Mouse (Mus musculus): Measurements from ENCODE around the gene Gm10273.

The Gm10273 gene

DNA sequence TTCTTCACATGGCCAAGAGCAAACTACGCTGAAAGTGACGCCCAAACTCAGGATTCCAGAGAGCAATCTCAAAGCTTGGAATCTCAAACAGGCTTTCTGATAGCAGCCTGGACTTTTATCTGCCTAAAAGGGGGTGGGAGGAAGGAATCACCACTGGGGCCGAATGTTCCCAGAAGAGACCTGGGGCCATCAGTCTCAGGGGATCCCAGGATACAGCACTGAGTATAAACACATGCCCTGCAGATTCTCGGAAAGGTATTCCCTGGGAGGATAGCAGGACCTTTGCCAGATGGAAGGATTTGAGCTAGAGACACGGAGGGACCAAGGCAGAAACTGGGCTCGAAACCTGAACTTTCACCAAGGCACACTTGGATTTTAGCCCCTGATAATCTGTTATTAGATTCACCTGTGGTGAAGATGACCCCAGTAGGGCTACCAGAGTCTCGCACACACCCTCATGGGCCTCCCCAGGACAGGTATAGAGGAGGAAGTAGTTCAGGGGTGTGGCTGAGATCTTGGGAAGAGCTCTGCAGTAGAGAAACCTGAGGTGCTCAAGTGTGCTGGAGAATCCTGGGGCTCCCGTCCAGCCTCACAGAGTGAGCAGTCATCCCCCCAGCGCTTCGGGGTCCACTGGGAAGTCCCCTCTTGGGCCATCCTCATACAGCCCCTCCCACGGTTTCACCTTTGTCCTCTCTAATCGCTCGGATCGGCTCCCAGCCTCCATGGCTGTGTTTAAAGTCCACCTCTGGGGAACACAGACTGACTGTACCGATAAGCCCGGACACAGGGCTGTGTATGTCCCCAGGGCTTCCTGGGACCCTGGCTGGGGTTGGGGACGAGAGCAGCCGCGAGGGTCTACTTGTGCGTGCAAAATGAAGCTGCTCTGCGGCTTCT, 7.7 kb downstream of the Gm10273 start, which contains the start of gene Pla2g12b:
Gene Pla2g12b (plus strand): TSS at position 762 of the 894 bp plus-strand sequence.
- no peak for DNase-seq (ENCODE audit: low read depth, low spot score)

DNA sequence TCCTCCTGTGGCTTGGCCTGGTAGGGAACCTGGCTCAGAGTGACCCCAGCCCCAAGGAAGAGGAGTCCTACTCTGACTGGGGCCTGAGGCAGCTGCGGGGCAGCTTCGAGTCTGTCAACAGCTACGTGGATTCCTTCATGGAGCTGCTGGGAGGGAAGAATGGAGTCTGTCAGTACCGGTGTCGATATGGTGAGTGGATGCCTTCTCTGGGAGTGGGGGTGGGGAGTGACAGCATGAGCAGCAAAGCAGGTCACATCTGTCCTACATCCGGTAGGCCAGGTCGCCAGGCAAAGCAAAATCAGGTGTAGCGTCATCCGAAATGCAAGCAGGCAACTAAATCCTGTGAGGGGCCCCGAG, 8.3 kb downstream of the Gm10273 start:
- no peak for DNase-seq (ENCODE audit: low read depth, low spot score)

DNA sequence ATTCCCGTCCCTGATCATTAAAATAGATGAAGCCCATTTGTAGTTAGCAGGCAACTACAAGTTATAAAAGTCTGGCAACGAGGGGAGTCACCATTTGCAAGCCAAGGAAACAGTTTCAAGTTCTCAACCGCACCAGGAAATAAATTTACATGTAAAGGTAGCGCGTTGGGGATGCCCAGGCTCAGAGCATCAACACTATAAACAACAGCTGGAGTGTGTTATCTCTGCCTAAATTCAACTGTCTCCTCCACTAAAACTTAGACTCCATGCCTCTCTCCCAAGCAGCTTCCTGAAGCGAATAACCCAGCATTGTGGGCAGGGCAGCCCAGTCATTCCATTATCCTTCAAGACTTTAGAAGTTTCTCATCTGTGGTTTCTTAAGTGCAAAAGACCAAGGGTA, 13.1 kb downstream of the Gm10273 start:
- no peak for DNase-seq (ENCODE audit: low read depth, low spot score)

DNA sequence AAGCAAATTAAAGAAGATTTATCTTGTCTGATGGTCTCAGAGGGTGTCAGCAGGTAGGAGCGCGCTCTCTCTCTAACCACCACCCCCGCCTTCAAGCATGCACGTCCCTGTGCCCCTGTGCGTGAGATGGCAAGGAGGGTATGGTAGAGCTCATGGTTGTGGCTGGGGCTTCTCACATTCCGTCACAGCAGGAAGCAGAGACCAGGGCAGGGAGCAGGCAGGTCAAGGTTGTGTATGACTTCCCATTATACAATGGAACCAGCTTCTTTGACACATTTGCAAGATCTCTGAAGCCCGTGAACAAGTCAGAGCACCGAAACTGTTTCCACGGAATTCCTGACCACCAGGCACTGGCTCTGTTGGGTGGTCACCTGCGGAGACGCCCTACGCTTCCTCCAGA, 14.8 kb downstream of the Gm10273 start:
- no peak for DNase-seq (ENCODE audit: low read depth, low spot score)

DNA sequence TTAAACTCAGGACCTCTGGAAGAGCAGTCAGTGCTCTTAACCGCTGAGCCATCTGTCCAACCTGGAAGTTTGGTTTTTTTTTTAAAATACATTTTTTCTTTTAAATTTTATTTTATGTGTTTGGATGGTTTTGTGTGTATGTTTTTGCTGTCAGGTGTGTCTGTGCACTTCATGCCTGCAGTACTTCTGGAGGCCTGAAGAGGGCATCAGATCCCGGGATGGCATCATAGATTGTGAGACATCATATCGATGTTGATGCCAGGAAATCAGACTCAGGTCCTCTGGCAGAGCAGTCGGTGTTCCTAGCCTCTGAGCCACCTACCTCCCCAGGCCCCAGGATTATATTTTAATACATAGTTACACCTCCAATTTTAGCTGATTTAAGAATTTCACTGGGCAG, 18.3 kb downstream of the Gm10273 start:
- DNase-seq (ENCODE audit: low read depth, low spot score): no peak

DNA sequence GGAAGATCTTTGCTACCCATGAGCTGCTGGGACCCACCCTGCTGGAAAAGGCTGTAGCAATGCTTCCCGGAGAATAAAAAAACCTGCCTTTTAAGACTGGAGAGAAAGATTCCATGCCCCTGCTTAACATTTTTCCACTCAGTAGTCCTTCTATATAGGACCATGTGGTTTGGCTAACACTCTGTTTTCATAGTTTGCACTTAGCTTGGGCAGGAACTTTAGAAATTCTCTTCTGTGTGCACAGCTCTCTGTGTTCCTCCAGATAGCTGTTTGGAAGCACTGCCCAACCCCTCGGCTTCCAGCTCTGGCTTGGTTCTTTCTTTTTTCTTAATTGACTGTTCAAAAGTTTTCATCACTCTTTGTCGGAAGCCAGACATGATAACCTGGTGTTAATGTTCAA, 21.2 kb downstream of the Gm10273 start:
- no peak for DNase-seq (ENCODE audit: low read depth, low spot score)

DNA sequence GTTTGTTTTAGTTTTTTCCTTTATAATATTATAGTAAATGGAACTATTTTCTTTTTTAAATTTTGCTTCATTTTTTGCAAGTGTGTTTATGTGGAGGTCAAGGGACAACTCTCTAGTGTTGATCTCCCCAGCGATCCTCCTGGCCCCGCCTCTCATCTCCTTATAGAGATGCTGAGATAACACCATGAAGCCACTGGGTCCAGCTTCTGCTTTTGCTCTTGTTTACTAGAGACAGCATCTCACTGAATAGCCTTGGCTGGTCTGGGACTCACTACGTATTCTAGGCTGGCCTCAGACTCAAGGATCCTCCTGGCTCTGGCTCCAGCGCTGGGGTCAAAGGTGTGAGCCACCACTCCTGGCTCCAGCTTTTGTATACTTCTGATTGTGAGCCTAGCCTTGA, 24.1 kb downstream of the Gm10273 start:
- DNase-seq (ENCODE audit: low read depth, low spot score): no peak

DNA sequence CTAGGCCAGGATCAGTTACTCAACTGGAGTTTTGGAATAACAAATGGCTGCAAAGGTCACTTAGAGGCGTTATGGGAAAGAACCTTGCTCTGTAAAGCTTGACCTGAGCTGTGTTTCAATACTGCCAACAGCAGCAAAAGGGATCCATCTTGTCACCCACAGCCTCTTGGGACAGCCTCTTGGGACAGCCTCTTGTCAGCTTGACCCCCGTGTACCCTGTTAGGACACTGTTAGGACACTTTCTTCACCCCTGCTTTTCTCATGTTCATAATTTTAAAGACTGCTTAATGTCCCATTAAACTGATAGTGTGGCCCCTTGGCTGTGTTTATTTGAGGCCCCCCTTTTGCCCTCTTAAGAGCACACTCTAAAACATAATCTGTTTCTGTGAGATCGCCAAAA, 29.0 kb downstream of the Gm10273 start:
- no peak for DNase-seq (ENCODE audit: low read depth, low spot score)

DNA sequence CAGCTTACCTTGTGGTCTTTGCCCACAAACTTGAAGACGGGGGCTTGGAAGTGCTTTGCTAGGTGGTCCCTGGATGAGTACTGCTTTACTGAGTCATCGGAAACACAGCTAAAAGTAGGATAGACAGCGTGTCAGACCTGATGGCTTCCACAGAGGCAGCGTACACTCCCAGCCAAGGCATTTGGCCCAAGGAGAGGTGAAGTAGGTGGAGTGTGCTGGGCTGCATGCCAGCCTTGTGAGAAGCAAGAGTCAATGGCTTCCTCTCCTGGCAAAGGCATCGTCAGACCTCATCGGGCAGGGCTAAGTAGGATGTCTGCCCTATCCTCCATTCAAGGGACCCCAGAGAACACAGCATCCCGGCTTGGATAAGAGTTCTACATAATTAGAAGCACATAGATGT, 29.9 kb downstream of the Gm10273 start:
- DNase-seq (ENCODE audit: low read depth, low spot score): no peak

DNA sequence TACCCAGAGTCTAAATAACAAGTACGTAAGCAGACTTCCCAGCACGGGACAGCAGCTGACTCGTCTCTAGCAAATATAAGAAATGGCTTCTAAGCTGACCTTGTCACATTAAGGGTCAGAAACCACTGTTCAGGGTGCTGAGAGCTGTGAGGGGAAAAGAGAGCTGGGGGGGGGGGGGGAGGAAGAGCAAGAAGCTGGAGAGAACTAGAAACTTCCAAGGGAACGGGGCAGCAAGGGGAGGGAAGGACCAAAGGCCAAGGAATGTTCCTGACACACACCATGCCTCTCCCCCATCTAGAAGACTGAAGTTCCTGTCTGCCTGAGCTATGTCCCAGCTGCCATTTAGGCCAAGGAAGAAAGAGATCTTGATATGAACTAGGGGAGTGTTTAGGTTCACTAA, 30.9 kb downstream of the Gm10273 start:
- no peak for DNase-seq (ENCODE audit: low read depth, low spot score)

DNA sequence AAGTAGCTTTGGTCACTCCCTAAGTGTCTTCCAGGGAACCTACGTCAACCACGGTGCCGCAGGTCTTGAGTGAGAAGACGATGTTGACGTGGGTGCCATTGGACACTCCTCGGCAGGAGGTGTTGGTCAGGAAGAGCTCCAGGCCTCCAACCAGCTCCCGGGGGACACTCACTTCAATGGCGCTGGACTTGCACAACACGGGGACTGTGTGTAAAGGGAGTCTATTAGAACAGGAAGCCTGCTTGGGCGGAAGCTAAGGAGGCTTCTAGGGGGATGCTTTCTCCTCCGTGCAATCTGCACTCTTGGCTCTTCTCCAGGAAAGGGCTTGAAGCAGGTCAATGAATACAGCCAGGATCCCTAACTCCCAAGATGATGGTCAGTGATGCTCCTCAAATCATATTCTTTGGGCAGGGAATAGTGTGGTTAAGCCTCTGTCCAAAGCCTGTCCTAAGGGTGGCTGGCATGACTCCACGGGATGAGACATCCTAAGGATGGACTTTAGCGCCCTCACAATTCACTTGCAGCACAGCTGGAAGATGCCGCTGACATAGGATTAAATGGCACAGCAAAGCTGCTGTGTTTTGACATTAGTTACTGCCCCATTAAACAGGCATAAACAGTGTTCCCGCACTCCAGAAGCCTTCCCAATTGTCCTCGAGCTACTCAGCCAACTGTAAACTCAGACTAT, 34.2 kb downstream of the Gm10273 start:
- no peak for DNase-seq (ENCODE audit: low read depth, low spot score)

DNA sequence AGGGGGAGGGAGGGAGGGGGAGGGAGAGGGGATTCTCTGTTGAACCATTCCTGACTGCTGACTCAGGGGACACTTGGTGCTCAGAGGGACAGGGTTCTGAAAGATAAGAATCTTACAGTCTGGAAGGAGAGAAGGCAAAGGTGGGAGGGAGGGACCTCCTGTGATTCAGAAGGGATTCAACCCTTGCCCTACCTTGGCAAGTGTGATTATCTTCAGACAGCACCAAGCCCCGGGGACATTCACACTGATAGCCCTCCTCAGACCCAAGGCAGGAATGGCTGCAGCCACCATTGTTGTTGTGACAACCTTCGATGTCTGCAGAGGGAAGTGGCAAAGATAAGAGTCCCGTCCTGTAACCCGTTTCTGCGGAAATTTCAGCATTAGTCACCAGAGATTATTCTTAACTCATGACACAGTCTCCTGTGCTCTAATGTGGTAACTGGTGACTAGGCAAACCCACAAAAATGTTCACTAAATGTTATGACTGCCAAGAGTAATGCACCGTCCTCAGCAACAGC, 35.3 kb downstream of the Gm10273 start:
- DNase-seq (ENCODE audit: low read depth, low spot score): no peak

DNA sequence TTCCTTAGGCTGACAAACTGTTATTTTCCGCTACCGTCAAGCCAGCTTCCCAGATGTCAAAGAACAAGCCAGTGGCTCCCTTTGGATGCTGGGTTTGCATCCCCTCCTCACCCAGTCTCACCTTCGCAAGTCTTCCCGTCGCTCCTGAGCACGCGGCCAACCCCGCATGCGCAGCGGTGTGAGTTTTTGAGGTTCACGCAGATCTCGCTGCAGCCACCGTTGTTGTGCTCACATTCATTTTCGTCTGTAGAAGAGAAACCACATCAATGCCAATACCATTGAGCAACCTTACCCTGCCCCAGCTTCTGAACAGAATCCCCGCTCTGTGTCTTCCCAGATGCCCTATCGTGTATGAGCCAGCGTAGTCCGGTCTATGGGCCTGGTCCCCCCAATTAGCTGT, 40.3 kb downstream of the Gm10273 start:
- DNase-seq (ENCODE audit: low read depth, low spot score): no peak

DNA sequence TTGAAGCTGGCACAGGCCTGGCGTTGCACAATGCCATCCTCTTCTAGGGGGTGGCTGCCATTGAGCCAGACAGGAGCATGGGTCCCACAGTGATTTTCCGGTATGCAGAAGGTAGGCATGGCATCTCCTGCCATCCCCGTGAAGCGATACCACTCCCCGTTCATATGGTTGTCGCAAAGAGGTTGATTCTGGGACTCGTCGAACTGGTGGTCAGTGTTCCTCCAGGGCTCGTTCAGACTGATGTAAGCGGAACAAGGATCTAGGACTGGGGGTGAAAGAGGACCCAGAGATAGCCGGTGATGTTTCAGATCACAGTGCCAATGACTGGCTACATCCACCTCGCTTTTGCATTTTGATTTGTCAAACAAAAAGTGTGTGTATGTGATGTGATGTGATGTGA, 43.2 kb downstream of the Gm10273 start:
- DNase-seq (ENCODE audit: low read depth, low spot score): no peak

DNA sequence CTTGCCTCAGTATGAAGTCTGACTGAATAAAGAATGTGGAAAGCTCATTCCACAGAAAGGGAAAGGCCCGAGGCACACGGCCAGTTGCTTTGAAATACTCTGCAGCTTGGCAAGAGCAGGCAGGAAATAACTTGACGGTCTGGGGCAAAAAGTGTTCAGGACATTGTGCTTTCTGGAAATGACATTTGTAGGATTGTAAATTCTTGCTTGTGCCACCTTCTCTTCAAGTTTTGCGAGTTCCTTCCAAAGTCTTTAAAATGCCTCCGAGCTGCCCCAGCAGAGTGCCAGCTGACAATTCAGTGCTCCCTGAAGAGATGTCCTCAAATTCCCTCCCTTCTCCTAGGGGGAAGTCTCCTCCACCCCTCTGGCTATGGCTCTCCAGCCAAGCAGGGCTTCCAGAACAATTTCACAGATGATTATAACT, 44.1 kb downstream of the Gm10273 start:
- DNase-seq (ENCODE audit: low read depth, low spot score): no peak

DNA sequence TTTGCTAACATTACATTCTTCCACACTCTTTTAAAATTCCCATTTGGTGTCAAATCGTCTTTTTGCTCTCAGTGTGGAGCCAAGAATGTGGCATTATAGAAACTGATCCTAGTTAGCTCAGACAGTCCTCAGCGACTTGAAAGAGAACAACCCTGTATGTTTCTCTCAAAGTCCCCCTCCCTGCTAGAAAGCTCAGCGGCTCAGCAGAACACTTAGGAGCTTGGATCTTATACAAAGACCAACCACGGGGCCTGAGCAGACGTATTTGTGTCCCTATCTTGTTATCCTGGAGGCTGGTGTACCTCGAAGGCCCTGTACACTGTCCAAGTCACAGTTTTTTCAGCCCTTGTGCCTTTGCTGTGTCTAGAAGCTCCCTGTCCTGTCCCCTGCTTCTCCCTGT, 44.7 kb downstream of the Gm10273 start:
- no peak for DNase-seq (ENCODE audit: low read depth, low spot score)

DNA sequence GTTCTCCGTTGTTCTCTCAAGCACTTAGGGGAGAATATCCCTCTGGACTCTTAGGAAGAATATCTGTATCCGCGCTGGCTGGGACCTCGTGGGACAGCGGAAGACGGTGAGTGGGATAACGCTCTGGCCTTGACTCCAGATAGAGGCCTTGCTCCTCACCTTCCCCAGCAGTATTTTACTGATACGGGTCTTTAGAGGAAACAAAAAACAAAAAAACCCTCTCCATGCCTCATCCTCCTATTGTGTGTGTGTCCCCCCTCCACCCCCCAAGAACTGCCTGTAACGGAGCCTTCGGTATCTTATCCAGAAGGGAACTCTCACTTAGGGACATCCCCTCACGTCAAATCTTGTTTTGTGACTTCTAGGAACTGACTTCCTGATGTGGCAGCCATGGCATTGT, 46.3 kb downstream of the Gm10273 start, which contains the start of gene Oit3:
Gene Oit3 (minus strand): TSS at position 44 of the 400 bp plus-strand sequence.
- DNase-seq (ENCODE audit: low read depth, low spot score): no peak

DNA sequence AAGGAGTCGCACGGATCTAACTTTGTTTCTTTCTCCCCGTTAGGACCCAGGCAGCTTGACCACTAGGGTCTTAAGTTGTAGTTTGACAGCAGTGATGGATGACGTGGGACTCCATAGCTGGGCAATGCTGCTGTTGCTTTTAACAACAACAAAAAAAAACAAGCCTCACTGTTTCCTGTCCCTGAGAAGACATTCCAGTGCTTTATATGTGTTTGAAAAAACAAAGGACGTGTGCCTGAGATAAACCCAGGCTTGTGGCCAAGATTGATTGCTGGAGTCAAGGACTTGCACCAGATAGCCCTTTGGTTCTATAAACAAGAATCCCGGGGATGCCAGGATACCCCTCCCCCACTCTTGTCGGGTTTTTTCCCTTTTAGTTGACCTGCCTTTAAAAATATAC, 47.8 kb downstream of the Gm10273 start:
- DNase-seq (ENCODE audit: low read depth, low spot score): no peak

DNA sequence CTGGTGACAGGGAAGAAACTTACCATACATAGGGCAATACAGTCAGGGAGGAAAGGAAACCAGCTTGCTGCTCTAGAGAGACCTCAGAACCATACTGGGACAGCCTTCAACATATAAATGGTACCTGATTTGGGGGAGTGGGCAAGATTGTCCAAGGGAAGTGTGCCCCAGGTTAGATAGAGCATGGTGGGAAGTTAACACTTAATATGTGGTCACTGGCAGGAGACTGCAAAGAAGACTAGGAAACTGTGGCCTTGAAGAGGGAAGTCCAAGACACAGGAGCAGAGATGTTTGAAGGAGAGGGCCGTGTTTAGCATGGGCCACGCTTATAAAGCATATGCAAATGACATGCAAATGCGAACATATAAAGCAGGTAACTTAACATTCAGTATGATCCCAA, 48.7 kb downstream of the Gm10273 start:
- DNase-seq (ENCODE audit: low read depth, low spot score): no peak

DNA sequence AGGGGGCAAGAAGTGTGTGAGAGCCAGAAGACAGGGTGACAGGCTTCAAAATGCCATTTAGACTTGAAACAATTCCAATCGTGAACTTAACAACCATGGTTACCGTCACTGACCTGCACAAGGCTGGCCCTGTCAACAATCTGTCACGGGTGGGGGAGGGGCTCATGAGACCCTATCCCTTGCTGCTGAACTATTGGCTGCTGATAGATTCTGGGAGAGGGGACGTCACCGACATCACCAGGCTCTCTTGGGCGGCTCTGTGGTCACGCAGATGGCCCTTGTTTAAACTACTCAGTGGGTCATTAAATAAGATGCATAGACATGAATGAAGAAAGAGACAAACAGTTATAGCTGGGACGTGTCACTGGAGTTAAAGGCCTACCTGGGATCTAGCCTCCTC, 49.2 kb downstream of the Gm10273 start:
- no peak for DNase-seq (ENCODE audit: low read depth, low spot score)

Measured in c-Kit-negative CD71-positive TER-119-positive erythroid progenitor cells, embryonic 14.5 days (primary cell).